Mouse (Mus musculus) heart, postnatal 4 days (tissue): Measurements from ENCODE around the gene Col11a2. TPM values are rescaled to one million over a fixed set of nuclear protein-coding genes. Genes with fewer than 3 reads are reported as not detected.

Experiments used
- DNase-seq: peaks from one replicate; pipeline ENCODE4 v3.0.0; 2021
- total RNA-seq, 2 experiments: library from RNA; stranded (reverse); gene quantifications; 2 replicates each; pipeline ENCODE4 v1.2.3; 2021

The Col11a2 gene
- total RNA-seq, 2 experiments from 2014 or later = 1.4 to 2.2 TPM

DNA sequence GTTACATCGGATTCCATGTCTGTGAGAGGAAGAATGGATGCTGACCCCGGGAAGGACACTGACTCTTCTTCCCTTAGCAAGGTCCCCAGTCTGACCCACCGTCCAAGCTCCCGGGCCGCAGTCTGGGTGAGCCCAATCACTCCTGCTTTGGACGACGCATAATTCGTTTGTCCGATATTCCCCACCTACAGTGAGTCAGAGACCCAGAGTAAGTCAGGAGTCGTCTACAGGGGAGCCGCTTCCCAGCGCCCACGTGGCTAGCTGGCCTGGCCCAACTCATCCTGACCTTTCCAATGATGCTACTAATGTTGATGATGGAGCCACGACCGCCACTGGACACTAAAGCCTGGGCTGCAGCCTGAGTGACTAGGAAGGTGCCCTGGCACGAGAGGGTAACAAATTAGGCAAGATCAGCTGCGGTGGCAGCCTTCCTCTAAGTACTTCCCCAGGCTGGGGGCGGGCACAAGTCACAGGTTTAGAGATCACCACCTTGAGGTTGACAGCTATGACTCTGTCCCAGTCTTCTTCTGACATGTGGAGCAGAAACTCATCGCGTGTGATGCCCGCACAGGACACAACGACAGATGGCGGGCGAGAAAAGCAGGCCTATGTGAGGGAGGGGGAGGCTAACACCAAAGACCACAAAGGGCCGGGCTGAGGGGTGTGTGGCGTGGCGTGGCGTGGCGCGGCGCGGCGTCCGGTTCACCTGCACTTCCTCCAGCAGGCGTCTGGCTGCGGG, 12.2 kb upstream of the Col11a2 start:
- DNase-seq = no peak

DNA sequence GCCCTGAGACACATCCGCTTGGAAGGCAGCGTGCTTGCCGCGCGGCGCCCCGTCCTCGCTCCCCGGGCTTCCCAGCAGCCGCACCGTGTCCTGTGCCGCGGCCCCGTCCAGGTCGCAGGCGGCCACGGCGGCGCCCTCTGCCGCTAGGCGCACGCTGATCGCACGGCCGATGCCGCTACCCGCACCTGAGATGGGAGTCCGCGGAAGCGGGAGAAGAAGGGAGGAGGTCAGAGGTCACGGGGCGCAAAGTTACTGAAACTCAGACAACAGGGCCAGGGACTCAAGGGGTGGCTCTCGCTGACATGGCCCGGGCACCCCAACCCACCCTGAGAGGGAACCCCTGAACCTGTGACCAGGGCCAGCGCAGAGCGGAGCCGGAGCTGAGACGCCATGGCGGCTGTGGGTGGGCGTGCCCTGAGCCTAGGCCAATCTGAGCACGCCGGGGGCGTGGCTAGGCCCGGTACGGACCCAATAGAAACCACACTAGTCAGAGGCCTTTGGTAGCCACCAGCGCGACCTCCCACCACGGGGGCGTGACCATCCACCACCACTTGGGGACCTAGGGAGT, 11.5 kb upstream of the Col11a2 start, which contains the start of gene H2-Ke6:
H2-Ke6 (minus strand) TSS at position 405 of the 568 bp plus-strand sequence.
- DNase-seq = peak; percentile 94

DNA sequence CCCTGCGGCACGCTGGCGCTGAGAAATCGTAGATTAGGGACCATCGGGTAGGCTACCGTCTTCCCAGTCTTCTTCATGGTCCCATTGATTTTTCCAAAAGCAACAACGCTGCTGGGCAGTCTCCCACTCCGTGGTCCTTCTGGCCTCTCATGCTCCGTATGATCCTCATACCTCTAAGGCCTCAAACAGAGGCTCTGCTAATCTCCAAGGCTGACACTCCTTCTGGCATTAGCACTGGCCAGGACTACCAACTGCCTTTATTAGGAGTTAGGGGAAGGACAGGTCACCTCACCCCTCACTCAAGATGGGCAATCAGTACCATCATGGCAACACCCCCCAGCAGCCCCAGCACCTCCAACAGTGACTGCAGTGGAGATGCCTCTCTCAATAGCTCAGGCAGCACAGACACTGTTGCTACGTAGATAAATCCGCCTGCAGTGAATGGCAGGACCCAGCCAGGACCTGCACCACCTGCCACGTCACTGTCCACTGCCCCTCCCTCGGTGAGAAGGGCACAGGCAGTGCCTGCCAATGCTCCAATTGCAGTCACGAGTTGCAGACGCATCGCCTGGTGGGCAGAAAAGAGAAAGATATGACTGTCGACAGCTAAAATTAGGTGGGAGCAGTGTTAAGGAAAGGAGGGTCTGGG, 10.6 kb upstream of the Col11a2 start:
- no peak for DNase-seq

DNA sequence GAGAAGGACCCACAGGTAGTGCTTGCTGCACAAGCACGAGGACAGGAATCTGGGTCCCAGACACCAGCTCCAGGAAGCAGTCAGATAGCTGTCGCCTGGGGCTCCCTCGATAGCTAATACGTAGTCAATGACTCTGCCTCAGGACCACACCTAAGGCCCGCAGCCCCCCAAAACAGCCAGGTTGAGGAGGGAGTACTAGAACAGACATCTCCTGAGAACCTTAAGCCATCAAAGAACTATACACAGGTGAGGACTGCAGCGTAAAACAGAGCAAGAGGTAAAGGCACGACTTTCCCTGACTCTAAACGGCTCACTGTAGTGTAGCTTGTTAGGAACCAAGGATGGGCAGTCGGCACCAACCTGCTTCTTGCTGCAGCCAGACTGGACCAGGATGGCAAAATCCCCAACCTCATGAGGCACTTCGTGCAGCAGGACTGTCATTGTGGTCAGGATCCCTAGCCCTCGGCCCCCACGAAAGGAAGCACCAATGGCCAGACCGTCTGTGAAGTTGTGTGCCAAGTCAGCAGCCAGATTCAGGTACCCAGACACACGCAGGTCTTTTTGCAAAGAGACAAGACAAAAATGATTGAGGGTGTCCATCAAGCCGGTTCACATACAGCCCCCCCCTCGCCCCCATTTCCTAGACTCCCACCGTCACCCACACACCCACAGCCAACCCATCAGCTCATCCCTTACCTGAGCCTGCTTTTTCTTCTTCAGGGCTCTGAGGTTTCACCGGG, 9.9 kb upstream of the Col11a2 start:
- no peak for DNase-seq

DNA sequence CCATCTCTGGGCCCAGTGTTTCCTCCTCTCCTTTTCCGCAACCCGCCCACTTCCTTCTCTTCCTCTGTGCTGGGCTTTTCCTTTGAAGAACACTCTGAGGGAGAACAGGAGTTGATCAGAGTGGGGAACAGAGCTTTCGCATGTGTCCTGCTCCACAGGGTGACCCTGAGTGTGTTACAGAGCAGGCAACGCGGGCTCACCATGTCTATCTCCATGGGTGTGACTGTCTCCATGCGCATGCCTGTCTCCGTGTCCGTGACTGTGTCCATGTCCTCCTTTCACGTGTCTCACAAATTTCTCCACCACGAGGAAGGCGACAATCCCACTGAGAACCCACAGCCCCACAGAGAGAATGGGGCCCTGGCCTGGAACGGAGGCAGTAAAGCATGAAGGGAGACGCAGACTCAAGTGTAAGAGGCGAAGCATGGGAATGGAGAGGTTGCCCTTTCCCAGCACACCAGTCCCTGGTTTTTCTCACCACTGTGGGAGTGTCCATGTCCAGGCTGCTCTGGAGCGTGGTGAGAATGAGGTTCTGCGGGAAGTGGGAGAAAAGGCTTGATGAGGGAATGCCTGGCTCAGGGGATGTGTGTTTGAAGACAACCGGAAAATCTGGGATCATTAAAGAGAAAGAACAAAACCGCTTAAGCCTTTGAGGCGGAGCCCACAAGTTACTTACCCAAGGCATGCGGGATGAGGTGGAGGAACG, 9.2 kb upstream of the Col11a2 start:
- no peak for DNase-seq

DNA sequence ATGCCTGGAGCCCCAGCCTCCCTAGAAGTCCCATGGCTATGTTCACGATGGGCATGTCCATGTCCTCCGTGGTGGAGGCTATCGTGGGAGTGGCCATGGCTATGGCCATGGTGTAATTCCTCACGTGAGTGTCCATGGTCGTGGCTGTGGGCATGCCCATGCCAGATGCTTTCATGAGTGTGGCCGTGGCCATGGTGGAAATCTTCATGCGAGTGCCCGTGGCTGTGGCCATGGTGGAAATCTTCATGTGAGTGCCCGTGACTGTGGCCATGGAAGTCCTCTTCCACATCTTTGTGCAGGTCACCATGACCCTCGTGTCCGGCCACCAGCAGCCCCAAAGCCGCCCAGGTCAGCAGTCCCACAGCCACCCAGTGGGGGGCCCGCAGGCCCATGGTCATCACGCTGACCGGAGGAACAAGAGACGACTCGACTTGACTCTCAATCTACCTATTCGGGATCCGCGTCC, 8.3 kb upstream of the Col11a2 start:
- DNase-seq = peak; percentile 65

DNA sequence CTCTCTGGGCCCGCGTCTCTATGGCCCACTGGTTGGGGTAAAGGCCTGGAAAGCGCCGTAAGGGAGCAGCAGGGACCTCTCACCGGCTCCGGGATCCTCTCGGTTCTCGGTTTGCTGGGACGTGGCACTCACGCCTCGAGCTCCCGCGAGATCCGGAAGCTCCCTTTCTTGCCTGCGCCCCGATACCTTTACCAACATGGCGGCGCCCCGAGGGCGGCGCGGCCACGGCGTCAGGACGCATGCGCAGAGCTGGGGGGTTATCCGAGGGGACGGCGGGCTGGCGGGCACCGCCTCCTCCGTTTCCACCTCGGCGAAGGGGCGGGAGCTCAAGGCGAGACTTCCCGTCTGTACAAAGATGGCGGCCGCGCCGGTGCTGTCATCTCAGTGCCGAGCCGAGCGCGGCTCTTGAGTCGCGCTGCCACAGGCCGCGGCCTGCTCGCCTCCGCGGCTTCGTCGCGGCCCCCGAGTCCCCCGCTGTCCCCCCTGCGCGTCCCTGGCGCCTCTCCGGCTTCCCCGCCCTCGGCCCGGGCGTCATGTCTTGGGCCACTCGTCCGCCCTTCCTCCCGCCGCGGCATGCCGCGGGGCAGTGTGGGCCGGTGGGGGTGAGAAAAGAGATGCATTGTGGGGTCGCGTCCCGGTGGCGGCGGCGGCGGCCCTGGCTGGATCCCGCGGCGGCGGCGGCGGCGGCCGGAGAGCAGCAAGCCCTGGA, 7.6 kb upstream of the Col11a2 start, which contains the start of the genes Slc39a7 and Rxrb:
Slc39a7 (minus strand) TSS at position 218 of the 709 bp plus-strand sequence.
Rxrb (plus strand) TSS at position 348 of the 709 bp plus-strand sequence.
- DNase-seq = peak; percentile 100

DNA sequence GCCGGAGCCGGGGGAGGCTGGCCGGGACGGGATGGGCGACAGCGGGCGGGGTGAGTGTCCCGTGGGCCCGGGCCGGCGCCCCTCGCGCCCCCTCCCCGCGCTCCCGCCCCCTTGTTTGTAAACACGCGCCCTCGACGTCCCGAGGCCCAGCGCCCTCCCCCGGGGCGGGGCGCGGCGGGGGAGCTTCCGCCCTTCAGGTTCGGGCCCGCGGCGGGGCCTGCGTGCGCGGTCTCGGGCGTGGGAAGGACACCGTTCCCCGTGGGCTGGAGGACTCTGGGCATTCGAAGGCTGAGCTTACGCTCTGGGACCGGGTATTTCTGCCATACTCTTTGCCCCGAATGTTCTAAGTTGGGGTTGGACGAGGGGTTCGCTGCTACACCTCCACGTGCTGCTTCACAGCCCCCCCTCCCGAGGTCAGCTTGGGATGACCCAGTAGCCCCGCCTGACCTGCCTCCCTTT, 7.0 kb upstream of the Col11a2 start:
- no peak for DNase-seq

DNA sequence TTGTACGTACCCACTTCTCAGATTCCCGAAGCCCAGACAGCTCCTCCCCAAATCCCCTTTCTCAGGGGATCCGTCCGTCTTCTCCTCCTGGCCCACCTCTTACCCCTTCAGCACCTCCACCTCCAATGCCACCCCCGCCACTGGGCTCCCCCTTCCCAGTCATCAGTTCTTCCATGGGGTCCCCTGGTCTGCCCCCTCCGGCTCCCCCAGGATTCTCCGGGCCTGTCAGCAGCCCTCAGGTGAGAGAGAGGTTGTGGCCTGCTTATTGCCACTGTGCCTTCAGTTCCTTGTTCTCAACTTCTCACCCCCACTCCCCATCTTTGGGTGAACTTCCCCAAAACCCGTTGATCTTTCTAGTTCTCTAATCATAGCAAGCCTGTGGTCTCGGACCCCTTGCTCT, 6.4 kb upstream of the Col11a2 start:
- no peak for DNase-seq

DNA sequence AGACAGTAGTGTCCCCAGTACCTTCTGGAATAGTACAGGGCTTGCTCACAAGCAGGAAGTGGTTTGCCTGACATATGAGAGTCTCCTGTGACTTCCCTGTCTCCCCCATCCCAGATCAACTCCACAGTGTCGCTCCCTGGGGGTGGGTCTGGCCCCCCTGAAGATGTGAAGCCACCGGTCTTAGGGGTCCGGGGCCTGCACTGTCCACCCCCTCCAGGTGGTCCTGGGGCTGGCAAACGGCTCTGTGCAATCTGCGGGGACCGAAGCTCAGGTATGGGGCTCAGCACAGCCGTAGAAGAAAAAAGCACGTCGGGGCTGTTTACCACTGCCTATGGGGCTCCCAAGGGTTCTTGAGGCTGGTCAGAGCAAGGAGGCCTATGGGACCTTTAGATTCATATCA, 5.8 kb upstream of the Col11a2 start:
- no peak for DNase-seq

DNA sequence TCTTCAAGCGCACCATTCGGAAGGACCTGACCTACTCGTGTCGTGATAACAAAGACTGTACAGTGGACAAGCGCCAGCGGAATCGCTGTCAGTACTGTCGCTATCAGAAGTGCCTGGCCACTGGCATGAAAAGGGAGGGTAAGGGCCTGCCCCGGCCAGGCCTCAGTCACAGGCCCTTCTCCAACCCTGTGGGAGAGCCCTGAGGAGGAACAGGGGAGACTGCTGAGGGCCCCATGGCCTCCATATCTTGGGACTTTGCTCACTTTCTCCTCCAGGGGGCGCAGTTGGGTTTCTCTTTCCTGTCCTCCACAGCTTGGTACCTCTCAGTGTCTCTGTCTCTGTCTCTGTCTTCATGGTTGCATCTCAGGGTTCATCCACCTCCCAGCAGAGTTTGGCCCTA, 5.2 kb upstream of the Col11a2 start:
- peak; percentile 79 for DNase-seq

DNA sequence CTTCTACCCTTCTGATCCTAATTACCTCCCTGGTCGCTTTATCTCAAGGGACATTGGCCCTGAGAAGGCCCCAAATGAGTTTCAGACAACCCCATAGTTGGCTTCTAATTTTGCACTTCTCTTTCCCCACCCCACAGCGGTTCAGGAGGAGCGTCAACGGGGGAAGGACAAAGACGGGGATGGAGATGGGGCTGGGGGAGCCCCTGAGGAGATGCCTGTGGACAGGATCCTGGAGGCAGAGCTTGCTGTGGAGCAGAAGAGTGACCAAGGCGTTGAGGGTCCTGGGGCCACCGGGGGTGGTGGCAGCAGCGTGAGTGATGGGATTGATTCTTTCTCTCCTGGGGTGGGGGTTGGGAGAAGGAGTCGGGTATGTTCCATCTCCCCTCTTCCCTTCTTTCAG, 3.7 kb upstream of the Col11a2 start:
- DNase-seq = no peak

DNA sequence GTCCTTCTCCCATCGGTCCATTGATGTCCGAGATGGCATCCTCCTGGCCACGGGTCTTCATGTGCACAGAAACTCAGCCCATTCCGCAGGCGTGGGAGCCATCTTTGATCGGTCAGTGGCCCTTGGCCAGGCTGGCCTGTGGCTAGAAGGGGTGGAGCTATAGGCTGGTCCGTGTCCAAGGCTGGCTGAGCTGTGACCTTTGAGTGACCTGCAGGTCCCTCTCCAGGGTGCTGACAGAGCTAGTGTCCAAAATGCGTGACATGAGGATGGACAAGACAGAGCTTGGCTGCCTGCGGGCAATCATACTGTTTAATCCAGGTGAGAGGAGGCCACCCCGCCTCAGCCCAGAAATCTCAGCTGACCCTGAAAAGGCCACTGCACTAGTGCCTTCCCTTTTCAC, 2.6 kb upstream of the Col11a2 start:
- no peak for DNase-seq

DNA sequence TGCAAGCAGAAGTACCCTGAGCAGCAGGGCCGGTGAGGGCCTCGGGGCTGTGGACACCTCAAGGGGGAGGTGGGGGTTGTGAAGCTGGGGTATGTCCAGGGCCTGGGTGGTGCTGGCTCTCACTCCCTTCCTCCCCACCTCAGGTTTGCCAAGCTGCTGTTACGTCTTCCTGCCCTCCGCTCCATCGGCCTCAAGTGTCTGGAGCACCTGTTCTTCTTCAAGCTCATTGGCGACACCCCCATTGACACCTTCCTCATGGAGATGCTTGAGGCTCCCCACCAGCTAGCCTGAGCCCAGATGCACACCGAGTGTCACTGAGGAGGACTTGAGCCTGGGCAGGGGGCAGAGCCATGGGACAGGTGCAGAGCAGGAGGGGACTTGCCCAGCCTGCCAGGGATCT, 2.0 kb upstream of the Col11a2 start:
- DNase-seq = no peak

DNA sequence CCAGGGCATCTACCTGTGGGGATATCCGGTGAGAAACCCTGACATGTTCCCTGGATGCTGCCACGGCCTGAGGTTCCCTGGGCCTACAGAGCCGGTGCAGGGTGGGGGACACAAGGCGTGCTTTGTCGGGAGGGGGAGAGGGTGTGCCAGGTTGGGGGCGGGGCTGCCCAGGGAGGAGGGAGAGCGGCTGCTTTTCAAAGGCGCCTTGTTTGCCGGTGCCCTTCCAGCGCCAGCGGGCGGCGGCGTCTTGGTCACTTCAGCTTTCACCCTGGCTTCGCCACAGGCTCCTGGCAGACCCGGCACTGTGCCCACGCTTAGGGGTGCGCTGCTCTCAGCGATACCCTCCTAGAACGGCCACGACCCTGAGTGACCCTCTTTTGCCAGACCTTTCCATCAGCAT, 797 bp upstream of the Col11a2 start:
- DNase-seq = no peak

DNA sequence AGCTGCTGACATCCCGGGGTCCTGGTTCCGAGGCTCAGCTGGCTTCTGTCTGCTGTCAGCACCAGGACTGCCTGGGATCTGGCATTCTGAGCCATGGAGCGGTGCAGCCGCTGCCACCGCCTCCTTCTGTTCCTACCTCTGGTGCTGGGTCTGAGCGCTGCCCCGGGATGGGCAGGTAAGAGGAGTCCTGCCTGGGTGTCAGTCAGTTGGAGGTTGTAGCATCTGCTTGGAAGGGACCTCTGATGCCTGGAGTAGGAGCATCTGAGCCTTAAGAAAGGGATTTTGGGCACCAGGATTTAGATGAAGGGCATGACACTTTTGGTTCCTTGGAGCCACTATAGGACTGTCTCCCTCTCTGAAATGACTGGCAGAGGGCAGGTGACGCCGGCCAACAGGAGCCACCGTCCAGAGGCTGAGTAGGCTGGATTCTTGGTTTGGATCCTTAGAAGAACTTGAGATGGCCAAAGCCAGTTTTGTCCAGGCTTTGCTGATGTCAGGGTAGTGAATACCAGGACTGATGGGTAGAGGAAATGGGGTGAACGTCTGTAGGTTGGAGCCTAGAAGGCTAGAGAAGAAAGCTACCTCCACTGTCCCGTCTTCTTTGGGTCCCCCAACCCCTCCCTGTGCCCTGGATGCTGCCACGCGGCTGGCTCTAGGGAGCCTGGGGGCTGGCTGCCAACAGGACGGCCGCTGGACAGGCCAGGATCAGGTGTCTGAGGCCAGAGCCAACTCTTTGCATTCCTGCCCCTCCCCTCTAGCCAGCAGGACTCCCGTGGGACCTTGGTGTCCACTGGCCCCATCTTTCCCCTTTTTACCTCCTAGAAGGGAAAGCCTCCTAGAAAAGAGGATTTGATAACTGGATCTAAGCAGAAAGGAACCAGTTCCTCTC, 569 bp downstream of the Col11a2 start:
- DNase-seq = peak; percentile 69

DNA sequence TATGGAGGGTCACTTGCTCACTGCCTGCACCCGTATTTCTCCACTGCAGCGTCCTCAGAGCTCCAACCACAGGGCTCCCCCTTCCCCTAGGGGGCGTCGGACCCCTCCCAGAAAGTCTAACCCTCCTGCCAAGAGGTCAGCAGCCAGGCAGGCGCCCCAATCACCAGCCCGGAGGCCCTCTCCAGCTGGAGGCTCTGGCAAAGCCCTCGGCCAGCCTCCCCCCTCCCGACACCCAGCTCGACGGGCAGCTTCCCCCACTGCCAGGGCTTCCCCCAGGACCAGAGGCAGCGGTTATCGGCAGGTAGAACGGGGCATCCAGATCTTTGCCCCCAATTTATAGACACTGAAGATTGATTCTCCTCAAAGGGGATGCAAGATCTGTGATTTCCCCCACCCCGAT, 6.7 kb downstream of the Col11a2 start:
- no peak for DNase-seq

DNA sequence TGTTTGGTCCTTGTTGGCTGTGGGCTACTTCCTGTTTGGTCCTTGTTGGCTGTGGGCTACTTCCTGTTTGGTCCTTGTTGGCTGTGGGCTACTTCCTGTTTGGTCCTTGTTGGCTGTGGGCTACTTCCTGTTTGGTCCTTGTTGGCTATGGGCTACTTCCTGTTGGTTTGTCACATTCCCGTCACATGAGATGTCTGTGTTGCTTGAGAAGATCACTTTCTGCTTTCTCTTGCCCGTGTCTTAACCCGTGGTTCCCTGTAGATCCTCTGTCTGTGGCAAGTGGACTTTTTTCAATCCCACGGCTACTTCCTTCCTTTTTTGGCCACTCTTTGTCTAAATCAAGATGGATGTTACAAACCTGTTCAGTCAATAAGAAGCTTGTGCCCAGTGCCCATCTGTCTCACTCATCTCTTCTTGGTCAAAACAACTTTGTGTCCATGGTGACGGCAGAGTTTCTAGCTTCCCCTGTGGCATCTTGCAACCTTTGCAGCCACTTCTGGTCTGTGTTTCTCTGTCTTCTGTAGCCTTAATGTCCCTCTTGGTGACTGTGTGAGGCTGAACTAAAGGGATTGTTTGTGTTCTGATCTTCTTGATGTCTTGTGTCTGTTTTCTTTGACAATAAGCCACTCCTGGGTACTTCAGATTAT, 8.3 kb downstream of the Col11a2 start:
- no peak for DNase-seq

DNA sequence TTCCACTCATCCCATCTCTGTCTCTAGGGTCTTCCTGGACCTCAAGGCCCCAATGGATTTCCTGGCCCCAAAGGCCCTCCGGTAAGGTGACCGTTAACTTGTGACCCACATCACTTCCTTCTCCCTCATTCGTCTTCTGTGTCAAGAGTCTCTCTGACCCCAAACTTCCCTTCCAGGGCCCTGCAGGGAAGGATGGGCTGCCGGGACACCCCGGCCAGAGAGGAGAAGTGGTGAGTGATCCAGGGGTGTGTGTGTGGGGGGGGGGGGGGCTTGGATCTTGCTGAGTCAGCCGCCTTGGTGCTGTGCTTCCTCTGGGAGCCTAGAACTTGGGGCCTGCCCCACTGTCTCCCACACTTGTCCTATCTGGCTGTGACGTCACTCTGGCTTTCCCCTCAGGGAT, 18.0 kb downstream of the Col11a2 start:
- DNase-seq = no peak

DNA sequence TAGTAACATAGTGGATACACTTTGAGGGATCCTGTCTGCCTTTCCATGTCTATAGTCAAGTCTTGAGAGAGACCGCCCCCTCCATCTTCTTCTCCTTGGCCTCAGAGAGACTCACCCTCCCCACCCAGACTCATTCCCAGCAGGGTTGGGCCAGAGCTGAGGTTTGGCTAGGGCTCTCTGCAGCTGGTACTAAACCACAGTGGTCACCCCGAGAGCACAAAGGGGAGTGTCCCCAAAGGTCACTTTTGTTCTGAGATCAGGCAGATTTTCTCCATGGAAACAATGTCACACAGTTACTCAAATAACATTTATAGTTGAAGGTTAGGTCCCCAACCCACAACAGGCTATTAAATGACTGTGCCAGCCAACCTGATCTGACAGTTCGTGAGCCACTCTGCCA, 29.6 kb downstream of the Col11a2 start:
- no peak for DNase-seq
